Mouse (Mus musculus): ENCODE results near the gene Fcer2a.

Gene Fcer2a

DNA sequence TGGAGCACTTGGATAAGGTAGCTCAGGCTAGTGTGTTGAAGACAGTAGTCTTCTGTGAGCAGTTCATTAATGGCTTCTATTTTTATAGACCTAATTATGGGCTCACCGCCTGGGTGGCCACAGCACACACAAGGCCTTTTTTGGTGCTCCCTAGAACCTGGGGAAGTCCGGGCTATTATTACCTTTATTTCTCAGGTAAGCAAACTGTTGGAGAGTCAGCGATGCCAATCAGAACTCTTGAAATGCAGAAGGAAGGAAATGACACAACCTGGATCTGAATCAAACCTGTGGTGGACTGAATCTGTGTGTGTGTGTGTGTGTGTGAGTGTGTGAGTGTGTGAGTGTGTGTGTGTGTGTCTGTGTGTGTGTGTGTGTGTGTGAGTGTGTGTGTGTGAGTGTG lies at the start of gene Fcer2a:
TSS of gene Fcer2a (minus strand) at position 55 of the 400 bp plus-strand sequence.
- DNase-seq: no peak

DNA sequence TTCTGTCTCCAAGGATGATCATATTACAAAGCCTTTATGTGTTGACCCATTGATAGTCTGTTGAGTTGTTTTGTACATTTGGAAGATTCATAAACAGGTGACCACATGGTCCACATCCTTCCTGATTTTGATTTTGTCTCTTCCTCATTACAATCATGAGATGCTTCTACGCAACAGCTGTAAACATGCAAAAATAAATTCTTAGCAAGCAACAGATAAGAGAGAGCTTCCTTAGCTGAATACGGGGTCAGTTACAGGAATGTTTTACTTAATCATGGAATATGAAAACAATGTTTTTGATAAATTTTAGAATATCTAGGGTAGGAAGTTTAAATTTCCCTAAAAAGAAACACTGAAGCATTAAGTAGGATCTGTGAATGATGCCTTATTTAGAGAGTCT lies 43.0 kb upstream of the Fcer2a start:
- DNase-seq: no peak

DNA sequence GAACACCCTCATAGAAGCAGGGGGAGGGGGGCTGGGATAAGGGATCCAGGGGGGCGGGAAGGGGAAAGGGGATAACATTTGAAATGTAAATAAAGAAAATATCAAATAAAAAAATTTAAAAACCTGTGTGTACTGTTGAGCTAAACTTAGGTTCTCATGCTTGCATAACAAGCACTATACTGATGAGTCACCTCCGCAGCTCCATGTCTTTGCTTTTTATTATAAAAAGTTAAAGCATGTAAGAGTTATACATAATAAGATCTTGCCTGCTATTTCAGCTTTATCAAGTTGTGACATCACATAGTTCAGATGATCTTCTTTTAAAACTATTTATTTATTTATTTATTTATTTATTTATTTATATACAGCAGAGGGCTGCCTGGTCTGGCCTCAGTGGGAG lies 41.6 kb upstream of the Fcer2a start:
- no peak for DNase-seq

DNA sequence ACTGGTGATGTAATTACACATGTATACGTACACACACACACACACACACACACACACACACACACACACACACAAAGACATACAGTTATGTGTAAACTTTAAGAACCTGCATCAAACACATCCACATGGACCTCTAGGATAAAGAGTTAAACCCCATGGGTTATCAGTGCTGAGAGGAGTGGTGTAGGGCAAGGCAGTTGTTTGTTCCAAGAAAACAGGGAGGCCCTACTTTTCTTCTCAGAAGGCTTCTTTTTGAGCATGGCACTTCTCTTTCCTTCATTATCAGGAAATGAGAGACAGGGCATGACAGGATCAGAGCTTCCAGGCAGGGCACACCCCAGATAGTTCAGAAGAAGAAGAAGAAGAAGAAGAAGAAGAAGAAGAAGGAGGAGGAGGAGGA lies 40.1 kb upstream of the Fcer2a start:
- DNase-seq: no peak

DNA sequence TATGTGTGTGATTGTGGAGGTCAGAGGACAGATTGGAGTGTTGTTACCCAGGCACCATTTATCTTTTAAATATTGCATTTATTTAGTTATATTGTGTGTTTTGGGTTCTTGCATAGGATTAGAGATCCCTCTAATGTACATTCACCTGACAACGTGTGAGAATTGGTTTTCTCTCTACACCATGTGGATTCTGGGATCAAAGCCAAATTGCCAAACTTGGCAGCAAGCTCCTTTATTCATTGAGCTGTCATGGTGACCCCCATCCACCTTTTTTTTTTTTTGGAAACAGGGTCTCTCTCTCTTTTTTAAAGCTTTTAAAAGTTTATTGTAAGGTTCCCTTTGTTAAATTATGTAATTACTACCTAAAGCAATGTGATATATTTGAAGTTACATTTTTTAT lies 27.1 kb upstream of the Fcer2a start:
- DNase-seq: peak in 1 of 2 experiments; percentile 23

DNA sequence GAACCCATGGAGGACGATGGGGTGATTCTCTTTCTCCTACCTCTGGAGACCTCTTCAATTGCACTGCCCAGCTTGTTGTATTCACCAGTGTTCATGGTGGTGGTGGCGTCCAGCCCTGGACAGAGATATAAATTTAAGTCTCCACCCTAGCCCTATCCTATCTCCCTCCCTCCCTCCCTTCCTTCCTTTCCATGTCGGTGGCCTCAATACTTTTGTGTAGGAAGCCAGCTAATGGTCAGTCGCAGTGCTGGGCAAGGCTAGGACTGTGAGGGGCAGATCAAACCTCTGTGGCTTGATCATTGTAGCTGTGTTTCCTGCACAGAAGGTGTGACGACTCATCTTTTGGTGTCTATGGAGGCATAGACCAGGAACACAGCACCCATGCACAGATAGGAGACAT lies 26.6 kb upstream of the Fcer2a start, which contains the start of gene Clec4g:
TSS of gene Clec4g (minus strand) at position 101 of the 400 bp plus-strand sequence.
- DNase-seq: no peak

DNA sequence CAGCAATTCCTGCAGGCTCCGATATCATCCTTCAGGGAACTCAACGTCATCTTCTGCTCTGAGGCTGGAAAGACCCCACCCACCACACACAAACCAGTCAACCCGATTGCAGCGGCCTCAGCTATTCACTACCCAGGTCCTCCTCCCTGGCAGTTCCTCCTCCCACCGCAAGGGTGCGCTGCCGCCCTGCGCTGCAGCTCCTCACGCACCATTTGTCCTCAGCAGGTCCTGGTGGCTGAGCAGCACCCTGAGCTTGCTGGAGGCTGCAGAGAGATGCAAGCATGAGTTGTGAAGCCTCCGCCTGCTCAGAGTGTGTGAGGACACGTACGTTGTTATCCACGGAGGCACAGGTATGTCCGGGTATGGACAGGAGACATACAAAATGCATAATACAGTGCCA lies 24.6 kb upstream of the Fcer2a start:
- DNase-seq: peak; percentile 80 to 86

DNA sequence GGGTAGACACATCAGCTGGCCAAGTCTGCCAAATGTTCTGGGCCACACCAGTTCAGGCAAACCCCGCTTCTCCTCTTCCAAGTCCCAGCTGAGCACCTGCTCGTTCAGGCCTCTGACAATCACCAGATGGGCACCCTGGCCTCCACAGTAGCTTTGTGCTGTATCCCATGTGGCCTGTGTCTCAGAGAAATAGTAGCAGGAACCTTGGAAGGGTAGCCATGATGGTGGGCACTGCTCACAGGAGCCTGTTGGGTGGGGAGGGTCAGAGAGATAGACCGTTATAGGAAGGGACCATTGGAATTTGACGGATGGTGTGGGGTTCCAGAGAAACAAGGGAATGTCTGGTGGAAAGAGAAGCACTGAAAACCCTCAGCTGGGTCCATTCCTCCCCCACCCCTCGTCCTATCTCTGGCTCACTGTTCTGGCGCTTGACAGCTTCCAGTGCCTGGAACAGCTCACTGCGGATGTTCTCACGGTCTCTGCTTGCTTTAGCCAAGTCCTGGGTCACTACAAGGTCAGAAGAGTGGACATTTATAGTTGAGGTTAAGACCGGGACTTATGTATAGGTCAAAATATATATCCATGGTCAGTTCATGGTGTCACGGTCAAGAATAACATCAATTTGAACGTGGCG lies 23.5 kb upstream of the Fcer2a start:
- DNase-seq: no peak

DNA sequence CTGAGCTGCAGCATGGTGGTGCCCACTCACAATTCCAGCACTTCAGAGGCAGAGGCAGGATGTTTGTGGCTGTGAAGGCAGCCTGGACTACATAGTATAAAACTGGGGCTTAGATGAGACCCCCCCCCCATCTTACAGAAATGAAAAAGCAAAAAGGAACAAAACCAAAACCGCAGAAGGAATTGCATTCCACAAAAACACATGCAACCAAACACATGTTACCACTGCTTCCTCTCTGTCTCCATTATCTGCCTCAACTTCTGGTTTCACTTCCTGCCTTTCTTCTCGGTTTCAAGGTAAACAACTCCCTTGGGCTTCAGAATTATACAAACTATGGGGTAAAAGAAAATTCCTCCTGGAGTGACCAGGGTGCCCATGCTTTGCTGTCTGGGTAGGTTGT lies 17.7 kb upstream of the Fcer2a start:
- no peak for DNase-seq

DNA sequence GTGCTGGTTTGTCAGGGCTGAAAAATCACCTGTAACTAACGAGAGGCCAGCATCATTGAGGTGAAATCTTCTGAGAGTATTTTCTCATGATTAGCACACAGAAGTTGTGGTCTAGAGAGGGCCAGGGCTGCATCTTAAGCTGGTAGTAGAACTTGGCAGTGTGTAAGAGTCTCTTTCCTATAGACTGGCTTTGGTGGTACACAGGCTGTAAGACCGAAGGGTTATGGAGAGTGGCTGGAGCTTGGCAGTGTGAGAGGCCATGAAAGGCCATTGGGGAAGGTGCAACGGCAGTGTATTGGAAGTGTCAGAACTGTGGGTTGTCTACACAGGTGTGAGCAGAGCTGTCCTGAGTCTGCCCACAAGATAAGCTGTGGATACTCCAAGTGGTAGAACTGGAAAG lies 16.3 kb upstream of the Fcer2a start:
- DNase-seq: no peak

DNA sequence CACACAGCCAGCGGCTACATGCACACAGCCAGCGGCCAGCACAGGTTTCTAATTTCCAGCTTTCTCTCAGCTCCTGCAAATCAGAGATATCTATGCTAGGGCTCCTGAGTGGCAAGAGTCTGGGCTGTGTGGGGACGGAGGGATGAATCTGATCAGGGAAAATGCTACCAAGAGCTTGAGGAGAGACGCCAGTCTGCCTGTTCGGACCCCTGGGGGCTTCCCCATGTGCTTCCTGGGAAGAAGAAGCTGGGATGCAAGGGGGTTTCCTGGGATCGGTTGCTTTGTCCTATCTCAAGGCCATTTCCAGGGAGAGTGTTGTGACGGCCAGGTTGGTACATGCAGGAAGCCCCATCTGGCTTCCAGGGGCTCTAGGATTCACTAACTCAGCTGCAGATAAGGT lies 13.6 kb upstream of the Fcer2a start:
- DNase-seq: no peak

DNA sequence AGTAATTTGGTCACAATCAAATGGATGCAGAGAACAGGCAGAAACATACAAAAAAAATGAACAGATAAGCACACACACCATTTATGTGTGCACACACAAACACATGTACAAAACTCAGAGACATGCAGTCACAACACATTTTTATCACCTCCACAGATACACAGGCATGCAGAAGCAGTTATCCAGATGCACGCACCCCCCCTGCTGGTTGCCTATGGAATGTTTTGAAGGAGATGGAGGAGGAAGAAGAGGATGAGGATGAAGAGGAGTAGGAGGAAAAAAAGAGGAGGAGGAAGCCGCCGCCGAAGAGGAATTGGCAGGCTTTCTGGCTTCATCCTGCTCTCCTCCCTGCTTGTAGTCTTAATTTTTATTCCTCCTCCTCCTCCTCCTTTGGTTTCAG lies 11.7 kb upstream of the Fcer2a start:
- peak in 1 of 2 experiments; percentile 48 for DNase-seq

DNA sequence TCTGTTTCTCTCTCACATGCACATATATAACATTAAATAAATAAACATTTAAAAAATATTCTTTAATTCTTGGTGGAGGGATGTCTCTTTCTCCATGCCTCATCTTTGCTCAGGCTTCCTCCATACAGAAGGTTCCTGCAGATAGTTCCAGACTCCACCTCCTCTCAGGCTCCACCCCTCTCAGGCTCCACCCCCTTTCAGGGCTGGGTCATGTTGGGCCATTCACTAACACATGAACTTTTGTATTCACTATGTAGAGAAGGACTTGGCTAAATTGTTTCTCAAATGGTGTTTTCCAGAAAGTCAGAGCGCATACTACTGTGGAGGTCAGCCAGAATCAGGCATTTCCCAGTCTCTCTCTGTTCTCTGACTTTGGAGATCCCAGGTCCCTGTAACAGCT lies 7.5 kb upstream of the Fcer2a start:
- DNase-seq: no peak

DNA sequence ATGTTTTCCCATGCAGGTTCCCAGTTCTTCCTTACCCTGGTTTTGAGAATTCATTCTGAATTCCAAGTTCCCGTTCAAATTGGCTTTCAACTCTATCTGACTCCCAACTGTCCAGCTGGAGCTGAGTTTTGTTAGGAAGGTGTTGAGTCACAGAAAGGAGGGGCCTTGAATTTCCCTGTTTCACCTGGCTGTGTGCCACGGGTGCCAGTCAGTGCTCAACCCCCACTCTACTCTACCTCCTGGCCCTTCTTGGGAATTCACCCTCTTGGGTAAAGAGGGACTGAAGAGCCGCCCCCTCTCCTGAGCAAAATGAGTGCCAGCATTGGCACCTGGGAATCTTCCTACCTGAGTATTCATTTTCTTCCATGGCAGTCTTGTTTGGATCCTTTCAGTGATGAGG lies 3.2 kb downstream of the Fcer2a start:
- DNase-seq: no peak

DNA sequence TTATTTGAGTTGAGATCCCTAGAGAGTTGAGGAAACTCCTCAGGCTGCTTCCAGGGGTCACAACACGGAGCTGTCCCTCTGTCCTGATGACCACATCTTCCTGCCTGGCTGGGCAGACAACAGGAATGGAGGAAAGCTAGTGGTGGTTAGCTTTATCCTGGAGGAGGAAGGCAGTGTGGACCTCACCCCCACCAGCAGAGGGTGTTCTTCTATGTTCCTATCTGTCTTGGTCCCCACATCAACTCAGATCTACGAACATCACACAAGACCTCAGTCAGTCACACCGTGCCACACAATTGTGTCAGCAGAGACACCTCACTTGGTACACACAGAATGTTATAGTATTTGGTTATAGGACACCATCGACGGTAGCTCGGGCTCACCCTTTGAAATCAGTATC lies 6.4 kb downstream of the Fcer2a start:
- DNase-seq: no peak

DNA sequence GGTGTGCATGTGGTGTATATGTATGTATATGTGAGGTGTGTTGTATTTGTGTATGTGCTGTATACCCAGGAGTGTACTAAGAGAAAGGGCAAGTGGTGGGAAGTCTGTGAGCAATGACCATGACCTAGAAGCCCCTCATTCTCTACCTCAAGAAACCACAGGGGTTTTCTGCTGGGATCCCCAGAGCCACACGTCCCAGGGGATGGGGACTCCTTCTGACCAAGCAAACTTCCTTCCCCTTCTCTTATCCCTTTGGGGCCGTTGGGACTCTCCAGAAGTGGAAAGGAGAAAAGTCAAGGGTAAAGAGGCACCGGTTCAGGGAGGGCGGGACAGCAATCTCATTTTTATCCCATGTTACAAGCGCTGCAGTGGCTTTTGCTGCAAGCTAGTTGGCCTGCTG lies 8.6 kb downstream of the Fcer2a start:
- no peak for DNase-seq

DNA sequence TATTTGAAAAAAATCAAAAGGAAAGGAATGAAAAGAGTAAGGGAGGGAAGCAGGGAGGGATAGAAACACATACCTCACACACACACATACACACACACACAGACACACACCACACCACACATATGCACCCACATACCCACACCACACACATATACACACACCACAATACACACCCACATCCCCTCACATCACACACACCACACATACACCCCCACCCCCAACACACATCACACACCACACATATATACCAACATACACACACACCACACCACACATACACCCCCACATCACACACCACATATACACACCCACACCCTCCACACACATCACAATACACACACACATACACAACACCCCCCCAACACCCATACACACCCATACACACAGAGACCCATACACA lies 9.4 kb downstream of the Fcer2a start:
- no peak for DNase-seq

DNA sequence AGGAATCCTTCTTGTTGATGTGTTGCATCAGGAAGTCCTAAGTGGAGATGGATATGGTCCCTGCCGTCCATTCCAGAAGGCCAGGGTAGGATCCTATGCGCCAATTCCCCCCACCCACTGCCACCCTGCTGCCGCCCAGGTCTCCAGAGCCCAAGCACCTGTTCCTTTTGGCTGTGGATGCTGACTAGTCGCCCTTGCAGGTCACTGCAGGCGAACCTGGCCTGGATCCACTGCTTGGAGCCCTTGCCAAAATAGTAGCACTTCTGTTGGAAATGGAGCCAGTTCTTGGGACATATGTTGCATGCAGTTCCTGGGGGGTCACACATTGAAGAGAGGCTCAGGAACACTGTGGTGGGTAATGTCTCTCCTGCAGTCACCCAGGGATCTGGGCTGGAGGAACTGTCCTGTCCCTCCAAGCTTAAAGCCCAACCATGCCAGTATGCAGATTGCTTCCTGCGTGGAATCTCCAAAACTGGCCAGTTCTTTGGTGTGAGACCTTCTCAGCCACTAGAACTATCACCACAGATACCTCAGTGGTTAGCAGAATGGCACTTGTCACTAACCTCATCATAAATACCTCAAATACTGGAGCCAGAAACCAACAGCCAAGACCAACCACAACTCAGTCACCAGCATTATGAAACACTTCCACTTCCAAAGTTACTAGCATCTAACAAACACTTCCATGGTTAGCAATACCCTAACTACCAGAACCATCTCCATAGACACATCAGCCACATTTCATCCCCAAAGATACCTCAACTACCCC lies 10.4 kb downstream of the Fcer2a start:
- peak; percentile 88 to 89 for DNase-seq

DNA sequence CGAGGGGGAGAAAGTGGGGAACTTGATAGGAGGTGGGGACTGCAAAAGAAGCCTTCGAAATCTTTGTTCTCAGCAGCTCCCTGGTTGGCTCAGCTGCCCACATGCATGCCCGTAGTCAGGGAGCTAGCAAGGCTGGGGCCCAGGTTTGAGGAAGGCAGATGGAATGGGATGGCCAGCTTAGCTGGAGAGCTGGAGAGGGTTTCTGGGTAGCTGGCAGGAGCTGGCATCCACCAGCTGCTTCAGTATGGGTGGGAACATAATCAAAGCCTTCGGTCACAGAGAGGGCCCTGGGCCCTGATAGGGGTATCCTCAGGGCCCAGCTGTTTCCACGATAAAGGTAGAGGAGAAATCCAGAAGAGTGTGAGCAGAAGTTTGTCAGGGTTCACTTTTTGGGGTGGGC lies 11.5 kb downstream of the Fcer2a start:
- DNase-seq: peak; percentile 44 to 56

DNA sequence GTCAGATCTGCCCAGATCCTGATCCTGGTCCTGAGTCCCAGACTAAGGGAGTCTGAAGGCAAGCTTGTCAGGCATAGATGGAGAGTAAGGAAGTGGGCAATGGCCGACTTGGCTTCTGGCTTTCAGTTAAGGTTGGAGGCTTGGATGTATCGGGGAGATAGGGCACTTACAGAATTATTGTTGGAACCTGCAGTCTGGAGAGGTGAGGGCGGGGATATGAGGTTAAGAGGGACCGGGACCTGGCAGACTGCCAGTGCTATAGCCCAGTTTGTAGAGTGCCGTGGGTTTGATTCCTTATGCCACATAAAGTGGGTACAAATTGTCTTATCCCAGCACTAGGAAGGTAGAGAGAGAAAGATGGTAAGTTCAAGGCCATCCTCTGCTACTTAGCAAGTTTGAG lies 14.3 kb downstream of the Fcer2a start:
- peak in 1 of 2 experiments; percentile 43 for DNase-seq

DNA sequence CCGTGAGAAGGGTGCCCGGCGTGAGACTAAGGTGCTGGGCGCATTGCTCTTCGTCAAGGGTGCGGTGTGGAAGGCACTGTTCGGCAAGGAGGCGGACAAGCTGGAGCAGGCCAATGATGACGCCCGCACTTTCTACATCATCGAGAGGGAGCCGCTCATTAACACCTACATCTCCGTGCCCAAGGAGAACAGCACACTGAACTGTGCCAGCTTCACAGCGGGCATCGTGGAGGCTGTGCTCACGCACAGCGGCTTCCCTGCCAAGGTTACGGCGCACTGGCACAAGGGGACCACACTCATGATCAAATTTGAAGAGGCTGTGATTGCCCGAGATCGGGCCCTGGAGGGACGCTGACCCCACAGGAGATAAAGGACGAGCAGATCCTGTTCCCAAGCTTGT lies 14.7 kb downstream of the Fcer2a start:
- peak; percentile 70 to 77 for DNase-seq

DNA sequence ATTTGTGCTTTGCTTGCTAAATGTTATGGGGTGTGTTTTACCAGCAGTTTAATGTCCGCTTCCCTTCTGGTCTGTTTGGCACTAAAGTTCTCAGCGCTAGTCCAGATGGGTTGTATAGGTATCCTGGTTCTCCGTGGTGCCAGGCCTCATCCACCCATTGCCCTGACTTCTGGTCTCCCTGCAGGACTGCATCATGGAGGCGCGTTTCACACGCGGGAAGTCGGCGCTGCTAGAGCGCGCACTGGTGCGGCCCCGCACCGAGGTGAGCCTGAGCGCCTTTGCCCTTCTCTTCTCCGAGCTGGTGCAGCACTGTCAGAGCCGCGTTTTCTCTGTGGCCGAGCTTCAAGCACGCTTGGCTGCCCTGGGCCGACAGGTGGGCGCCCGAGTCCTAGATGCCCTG lies 15.1 kb downstream of the Fcer2a start:
- no peak for DNase-seq

DNA sequence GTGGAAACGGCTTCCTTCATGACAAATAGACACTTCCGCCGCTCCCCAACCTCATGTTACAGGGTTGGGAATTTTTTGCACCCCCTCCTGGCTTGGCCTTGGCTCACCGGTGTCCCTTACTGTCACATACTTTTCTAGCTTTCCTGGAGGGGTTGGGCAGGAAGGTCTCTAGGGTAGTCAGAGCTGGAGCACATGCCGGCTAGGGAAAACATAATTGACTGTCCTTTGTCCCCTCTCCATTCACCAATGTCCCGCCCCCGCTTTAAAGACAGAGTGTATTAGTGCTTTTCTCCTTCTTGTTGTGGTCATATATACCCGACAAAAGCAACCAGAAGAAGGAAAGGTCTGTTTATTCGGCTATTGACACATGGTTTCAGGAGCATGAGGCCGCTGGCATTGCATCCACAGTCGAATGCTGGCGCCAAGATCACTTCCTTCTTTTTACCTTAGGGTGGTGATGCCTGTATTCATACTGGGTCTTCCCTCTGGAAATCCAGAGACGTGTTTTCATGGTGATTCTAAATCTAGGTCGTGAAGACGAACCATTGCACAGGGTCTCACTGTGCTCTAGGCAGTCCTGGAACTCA lies 16.9 kb downstream of the Fcer2a start:
- peak in 1 of 2 experiments; percentile 38 for DNase-seq

All from cerebellum, postnatal 25 days (tissue).